Mouse (Mus musculus): Measurements from ENCODE around the gene Nhej1.

Nhej1 gene

DNA sequence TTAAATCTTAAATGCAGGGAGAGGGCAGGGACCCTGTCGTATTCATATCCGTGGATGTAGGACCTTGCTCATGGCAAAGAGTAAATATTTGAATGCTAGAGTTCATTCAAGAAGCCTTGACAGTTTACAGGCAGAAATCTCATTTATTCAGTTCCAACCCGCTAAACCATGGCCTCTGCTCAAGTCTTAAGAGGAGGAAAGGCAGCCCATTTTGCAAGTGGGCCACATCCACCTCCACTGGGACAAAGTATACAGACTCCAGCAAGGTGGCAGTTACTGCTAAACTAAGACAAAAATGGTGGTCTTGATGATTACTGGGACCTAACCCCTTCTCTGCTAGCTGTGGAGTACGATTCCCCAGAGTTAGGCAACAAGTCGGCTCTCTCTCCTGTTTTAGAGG, 418 bp upstream of the Nhej1 start:
- no peak for DNase-seq (ENCODE audit: low spot score)

GRCm38 (mm10) chr1:75122211-75122610, 2.8 kb downstream of the Nhej1 start:
- DNase-seq (ENCODE audit: low spot score) = no peak

DNA sequence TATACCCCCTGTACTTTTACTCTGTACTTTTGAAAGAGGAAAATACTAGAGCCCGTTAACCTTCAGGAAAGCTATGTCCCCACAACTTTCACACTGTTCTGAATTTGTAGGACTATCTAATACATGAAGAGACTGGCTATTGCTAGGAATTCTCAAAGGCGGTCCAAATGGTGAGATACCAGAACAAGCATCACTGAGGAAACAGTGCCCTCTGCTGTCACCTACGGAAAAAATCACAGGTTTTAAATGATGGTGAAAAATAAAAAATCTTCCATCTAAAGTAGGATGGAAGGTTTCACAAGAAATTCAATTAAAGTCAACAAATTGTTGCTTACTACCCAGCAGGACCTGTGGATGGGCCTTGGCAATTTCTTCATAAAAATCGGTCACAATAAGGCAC, 72.9 kb downstream of the Nhej1 start:
- DNase-seq (ENCODE audit: low spot score) = peak; percentile 50

- DNase-seq (ENCODE audit: low spot score) = no peak
These were observed 73.6 kb downstream of the Nhej1 start for GRCm38 (mm10) chr1:75051428-75051827.

DNA sequence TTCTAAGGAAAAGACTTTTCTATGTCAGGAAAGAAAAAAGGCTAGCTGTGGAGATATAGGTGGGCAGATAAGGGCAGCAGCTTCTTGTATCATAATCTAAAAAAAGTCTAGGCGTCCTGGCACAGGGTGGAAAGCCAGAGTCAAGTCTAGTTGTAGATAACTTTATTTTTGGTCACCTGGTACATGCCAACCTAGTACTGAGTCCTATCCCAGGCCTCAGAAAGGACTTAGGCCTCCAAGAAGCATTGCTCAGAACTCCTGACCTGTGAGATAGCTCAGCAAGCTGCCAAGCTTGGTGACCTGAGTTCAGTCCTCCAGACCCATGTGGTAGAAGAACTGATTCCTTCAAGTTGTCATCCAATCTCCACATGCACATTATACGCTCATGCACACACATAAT, 76.4 kb downstream of the Nhej1 start:
- no peak for DNase-seq (ENCODE audit: low spot score)

GRCm38 (mm10) chr1:75048041-75048440, 77.0 kb downstream of the Nhej1 start:
- no peak for DNase-seq (ENCODE audit: low spot score)

GRCm38 (mm10) chr1:75040429-75040828, 84.6 kb downstream of the Nhej1 start:
- DNase-seq (ENCODE audit: low spot score) = no peak

DNA sequence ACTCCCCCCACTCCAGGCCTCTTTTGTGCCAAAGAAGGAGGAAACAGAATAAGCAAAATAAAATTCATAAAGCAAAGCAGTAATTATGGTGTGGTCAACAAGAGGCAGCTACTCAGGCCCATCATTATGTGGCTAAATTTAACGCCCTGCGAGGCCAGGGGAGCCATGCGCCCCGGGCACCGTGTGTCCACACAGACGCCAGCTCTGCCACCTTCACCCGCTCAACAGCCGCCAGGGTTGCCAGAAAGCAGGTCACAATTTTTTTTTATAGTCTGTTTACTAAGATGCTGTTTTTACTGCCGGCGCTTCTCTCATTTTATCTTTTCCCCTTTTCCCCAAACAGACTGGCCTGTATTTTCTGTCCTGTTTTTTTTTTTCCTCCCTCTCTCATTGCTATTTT, 93.0 kb downstream of the Nhej1 start:
- DNase-seq (ENCODE audit: low spot score) = no peak

DNA sequence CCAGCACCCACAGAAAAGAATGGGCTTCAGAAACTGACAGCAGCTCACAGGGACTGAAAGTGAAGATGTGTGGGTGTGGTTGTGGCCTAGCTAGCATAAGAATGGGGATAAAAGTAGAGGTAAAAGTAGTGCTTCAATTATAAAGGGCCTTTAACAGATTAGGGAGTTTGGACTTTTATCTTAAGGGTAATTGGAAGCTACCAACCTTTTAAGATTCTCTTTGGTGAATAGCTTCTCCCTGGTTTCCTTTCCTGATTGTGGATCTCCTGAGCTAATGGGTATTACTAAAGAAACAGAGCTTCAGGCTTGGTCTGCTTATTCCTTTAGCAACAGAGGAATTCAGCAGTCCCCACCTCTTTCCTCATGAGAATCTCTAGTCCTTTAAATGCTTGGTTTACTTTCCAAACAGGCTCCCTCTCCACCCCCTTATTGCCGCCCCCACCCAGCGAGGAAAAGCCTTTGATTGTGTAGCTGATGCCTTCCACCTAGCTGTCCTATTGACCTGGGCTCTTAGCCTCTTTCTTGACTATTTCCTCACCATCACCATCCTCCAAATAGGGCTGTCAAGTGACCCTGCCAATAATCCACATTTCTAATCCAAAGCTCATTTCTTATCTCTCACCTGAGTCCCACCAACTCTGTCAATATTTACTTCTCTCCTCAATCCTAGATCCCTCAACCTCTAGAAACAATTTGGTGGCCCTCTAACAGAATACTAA, 97.8 kb downstream of the Nhej1 start:
- no peak for DNase-seq (ENCODE audit: low spot score)

DNA sequence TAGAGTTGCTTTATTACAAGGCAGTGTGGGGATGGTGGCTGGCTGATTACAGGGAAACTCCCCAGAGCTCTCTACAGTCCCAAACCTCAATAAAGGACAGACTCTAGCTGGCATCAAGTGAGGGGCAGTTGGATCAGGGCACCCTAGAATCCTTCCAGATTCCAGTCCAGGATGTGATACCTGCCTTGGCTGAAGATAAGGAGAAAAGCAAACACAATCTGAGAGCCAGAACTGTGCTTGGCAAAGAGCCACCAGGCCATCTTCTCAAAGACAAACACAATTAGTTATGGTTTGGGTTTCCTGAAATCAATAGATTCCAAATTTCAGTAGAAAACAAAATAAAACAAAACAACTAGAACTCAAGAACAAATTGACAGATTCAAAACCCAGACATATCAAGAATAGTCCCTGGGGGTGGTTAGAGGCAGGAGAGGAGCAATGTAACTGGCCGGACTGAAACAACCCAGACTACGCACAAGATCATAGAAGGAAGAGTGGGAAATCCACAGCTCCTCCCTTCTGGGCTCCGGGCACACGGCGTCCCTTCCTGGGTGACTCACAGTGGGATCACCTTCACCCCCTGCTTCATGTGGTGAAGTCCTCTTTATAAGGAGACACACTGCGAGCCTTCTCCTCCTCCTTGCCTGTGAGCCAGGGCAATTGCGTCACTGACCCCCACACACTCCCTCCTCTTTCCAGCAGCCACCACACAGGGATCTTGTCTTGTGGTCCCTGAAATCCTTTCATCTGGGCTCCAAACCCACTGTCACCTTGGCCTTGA, 100.4 kb downstream of the Nhej1 start:
- DNase-seq (ENCODE audit: low spot score) = peak; percentile 58

GRCm38 (mm10) chr1:75022216-75022615, 102.8 kb downstream of the Nhej1 start:
- DNase-seq (ENCODE audit: low spot score) = no peak

DNA sequence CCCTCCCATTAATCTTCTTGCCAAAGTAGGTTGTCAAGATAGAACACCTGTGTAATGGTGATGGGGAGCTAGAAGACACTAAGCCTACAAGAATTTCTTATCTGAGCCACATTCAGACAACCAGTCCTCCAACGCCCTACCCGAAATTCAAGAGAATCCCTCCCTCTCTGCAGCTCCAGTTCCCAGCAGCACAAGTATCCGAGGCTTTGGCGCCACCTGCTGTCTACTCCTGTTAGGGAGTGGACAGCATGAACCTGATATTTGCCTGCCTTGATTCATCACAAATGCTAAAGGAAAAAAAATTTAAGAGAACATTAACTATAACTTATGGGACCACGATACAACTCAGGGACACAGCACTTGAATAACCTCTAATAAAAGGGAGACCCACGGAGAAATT, 108.2 kb downstream of the Nhej1 start:
- peak; percentile 94 for DNase-seq (ENCODE audit: low spot score)

GRCm38 (mm10) chr1:75015551-75016265, 109.3 kb downstream of the Nhej1 start:
- DNase-seq (ENCODE audit: low spot score) = no peak

DNA sequence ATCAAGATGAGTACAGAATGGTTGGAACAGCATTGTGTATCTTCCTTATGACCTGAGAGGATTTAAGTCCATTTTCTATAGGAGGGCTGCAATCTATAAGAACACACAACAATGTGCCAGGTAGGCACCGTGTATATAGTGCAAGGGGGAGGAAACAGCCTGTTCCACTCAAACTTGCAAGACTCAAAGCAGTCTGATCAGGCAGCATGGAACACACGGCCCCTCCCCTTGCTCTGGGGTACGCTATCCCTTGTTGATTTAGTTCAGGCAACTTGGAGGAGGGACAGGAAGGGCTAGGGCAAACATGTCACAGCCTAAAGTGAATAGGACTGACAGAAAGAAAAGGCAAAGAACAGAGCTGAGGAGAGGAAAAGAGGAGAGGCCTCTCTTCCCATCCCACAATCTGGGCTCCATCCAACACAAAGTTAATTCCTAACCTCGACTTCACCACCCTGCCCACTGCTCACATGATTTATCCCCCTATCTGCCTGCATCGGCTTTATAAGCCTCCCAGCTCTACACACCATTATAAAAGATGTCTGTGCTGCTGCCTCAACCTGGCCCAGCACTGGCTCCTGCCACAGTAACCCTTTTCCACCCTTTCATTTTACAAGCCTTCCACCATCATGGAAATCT, 110.7 kb downstream of the Nhej1 start:
- DNase-seq (ENCODE audit: low spot score) = no peak

DNA sequence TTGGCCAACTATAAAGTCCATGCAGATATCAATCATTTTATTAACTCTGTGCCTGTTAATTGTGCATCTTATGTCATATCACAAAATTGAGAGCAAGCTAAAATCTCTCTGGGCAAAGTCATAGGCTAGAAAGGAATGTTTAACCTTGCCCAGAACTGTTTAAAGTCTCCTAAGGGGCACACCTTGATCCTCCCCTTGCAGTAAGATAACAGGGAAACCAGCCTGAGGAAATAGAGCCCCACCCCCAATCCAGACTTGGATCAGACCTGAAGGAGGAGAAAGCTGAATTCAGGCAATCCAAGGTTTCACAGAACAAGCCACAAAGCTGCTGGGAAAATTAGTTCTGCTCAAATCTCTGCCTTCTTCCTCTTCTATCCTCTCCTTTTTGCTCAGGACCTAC, 114.2 kb downstream of the Nhej1 start:
- no peak for DNase-seq (ENCODE audit: low spot score)

- no peak for DNase-seq (ENCODE audit: low spot score)
These were observed 114.8 kb downstream of the Nhej1 start for GRCm38 (mm10) chr1:75010203-75010602.

- DNase-seq (ENCODE audit: low spot score) = no peak
These were observed 119.0 kb downstream of the Nhej1 start for GRCm38 (mm10) chr1:75006016-75006415.

- DNase-seq (ENCODE audit: low spot score) = no peak
These were observed 123.8 kb downstream of the Nhej1 start for GRCm38 (mm10) chr1:75001183-75001582.

DNA sequence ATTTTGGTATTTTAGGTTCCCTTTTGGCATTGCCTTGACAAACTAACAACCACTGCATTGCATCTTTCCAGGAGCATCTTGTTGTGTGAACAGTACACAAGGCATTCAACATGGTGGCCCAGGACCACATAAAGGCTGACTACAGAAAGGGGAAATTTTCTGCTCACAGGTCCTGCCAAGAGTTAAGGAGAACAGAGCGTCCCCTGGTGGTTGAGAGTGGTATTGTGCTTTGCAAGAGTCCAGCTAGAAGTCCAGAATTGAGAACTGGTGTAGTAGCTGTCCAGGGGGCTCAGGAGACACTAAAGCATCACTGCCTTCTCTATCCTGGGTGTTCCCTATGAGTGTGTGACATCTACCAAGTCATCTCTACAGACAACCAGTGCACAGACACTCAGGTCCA, 124.5 kb downstream of the Nhej1 start:
- DNase-seq (ENCODE audit: low spot score) = peak; percentile 71

DNA sequence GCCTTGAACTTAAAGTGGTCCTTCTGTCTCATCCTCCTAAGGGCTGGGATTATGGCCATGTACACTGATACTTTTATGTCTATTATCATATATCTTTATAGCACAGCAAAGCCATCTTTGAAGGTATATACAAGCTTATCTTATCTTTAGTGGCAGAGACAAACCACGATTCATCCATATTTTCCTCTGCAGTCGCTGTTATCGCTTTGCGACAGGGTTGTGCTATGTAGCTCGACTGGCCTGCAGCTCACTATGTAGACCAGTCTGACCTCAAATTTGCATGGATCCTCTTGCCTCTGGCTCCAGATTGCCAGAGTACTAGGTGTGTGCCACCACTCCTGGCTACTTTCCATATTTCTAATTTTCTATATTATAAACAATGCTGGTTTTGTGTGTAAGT, 125.8 kb downstream of the Nhej1 start:
- no peak for DNase-seq (ENCODE audit: low spot score)

- DNase-seq (ENCODE audit: low spot score) = no peak
These were observed 127.8 kb downstream of the Nhej1 start for GRCm38 (mm10) chr1:74997231-74997630.

GRCm38 (mm10) chr1:74977001-74977400, 148.0 kb downstream of the Nhej1 start:
- DNase-seq (ENCODE audit: low spot score) = no peak

- no peak for DNase-seq (ENCODE audit: low spot score)
These were observed 149.1 kb downstream of the Nhej1 start for GRCm38 (mm10) chr1:74975936-74976335.

Measured in testis, postnatal 10 days (tissue).